Mouse (Mus musculus): ENCODE results near the gene Cers1. TPM values are rescaled to one million over a fixed set of nuclear protein-coding genes. Genes with fewer than 3 reads are reported as not detected.

Cers1 gene
- total and polyA plus RNA-seq, 3 experiments: 5.0 to 7.7 TPM; not detected in 1

- H3K9me3 ChIP-seq (replicated peaks; ENCODE audit: insufficient read depth, low read length): no peaks in the 10 kb centered on the region
- H3K4me1 ChIP-seq (ENCODE audit: control insufficient read depth in 1 of 2, insufficient read depth in 2 of 2, low read length in 2 of 2): peaks cover 0 to 8% of the 10 kb centered on the region in 2 experiments; a peak in 2 of 4 replicates
- H3K4me3 ChIP-seq (ENCODE audit: control insufficient read depth in 1 of 2, insufficient read depth in 1 of 2, low read depth in 2 of 2, low read length in 2 of 2): no peak overlapping the region
- DNase-seq (ENCODE audit: low read depth, low spot score): no peak
- no peak overlapping the region for H3K9ac ChIP-seq (ENCODE audit: control insufficient read depth, low read depth, low read length, poor library complexity, severe bottlenecking)
- TF ChIP-seq TBP (IDR thresholded peaks at IDR 0.05; ENCODE audit: low read depth, low read length) (no peak), MYC (IDR thresholded peaks at IDR 0.05; ENCODE audit: low read depth, low read length) (no peak), E2F4 (IDR thresholded peaks at IDR 0.05; ENCODE audit: borderline replicate concordance, low read depth, low read length) (no peak), ETS1 (IDR thresholded peaks at IDR 0.05; ENCODE audit: low read depth, low read length) (no peak), MEF2A (IDR thresholded peaks at IDR 0.05; ENCODE audit: extremely low read depth, insufficient replicate concordance, low read depth, low read length, poor library complexity, severe bottlenecking) (no peak), NELFE (IDR thresholded peaks at IDR 0.05; ENCODE audit: low read depth, low read length) (no peak), ZC3H11A (IDR thresholded peaks at IDR 0.05; ENCODE audit: low read depth, low read length) (no peak), ZNF384 (IDR thresholded peaks at IDR 0.05; ENCODE audit: low read depth, low read length) (no peak), UBTF (IDR thresholded peaks at IDR 0.05; ENCODE audit: borderline replicate concordance, insufficient read depth, low read depth, low read length) (no peak), BHLHE40 (IDR thresholded peaks at IDR 0.05; ENCODE audit: borderline replicate concordance, low read depth, low read length) (no peak), USF2 (IDR thresholded peaks at IDR 0.05; ENCODE audit: borderline replicate concordance in 1 of 2, insufficient read depth in 1 of 2, low read depth in 1 of 2, low read length in 2 of 2) (no peak), RCOR1 (IDR thresholded peaks at IDR 0.05; ENCODE audit: low read depth, low read length) (no peak), ELF1 (IDR thresholded peaks at IDR 0.05; ENCODE audit: low read depth, low read length) (no peak), SMC3 (IDR thresholded peaks at IDR 0.05; ENCODE audit: low read depth, low read length) (no peak)
- H3K36me3 ChIP-seq (ENCODE audit: control insufficient read depth in 1 of 2, insufficient read depth in 2 of 2, low read length in 2 of 2): no peaks in the 10 kb centered on the region
- H3K27ac ChIP-seq (ENCODE audit: control insufficient read depth, low read depth, low read length): no peak overlapping the region
- H3K79me2 ChIP-seq (ENCODE audit: control insufficient read depth, insufficient read depth, low read length, poor library complexity): no peaks in the 10 kb centered on the region
- H3K27me3 ChIP-seq (ENCODE audit: control insufficient read depth in 1 of 2, insufficient read depth in 2 of 2, low read length in 2 of 2): no peaks in the 10 kb centered on the region
These were observed 60.7 kb downstream of the Cers1 start for GRCm38 (mm10) chr8:70376275-70376741.

- no peak overlapping the region for H3K4me3 ChIP-seq (ENCODE audit: control insufficient read depth in 1 of 2, insufficient read depth in 1 of 2, low read depth in 2 of 2, low read length in 2 of 2)
- H3K9me3 ChIP-seq (replicated peaks; ENCODE audit: insufficient read depth, low read length): no peaks in the 10 kb centered on the region
- TF ChIP-seq CTCF (IDR thresholded peaks at IDR 0.05 in 2 of 3, conservative IDR thresholded peaks at IDR 0.05 in 1 of 3; ENCODE audit: control insufficient read depth in 1 of 3, insufficient read depth in 1 of 3, low read depth in 2 of 3, low read length in 3 of 3, poor library complexity in 1 of 3, severe bottlenecking in 1 of 3) (peak; percentile 8 to 41 (median 24); a peak in 4 of 6 replicates), USF1 (IDR thresholded peaks at IDR 0.05; ENCODE audit: low read depth, low read length) (no peak)
- H3K79me2 ChIP-seq (ENCODE audit: control insufficient read depth, insufficient read depth, low read length, poor library complexity): no peaks in the 10 kb centered on the region
- no peak overlapping the region for H3K9ac ChIP-seq (ENCODE audit: control insufficient read depth, low read depth, low read length, poor library complexity, severe bottlenecking)
- no peak overlapping the region for H3K27ac ChIP-seq (ENCODE audit: control insufficient read depth, low read depth, low read length)
- H3K27me3 ChIP-seq (ENCODE audit: control insufficient read depth in 1 of 2, insufficient read depth in 2 of 2, low read length in 2 of 2): no peaks in the 10 kb centered on the region
- no peaks in the 10 kb centered on the region for H3K36me3 ChIP-seq (ENCODE audit: control insufficient read depth in 1 of 2, insufficient read depth in 2 of 2, low read length in 2 of 2)
- peaks cover 0 to 8% of the 10 kb centered on the region in 2 experiments; a peak in 2 of 4 replicates for H3K4me1 ChIP-seq (ENCODE audit: control insufficient read depth in 1 of 2, insufficient read depth in 2 of 2, low read length in 2 of 2)
- DNase-seq (ENCODE audit: low read depth, low spot score): peak; percentile 21
These were observed 61.5 kb downstream of the Cers1 start for GRCm38 (mm10) chr8:70377049-70377448.

All from MEL (cell line).